Mouse (Mus musculus): Measurements from ENCODE around the gene Gm10642.
A peak's percentile ranks its signal among the peaks of the same experiment; 100 is the strongest.

Gene Gm10642

GRCm38 (mm10) chr9:70671772-70672579 lies 15.9 kb downstream of the Gm10642 start:
- DNase-seq (ENCODE audit: low spot score in 2 of 2): no peak

GRCm38 (mm10) chr9:70673656-70674055 lies 17.6 kb downstream of the Gm10642 start:
- DNase-seq (ENCODE audit: low spot score in 2 of 2): no peak

GRCm38 (mm10) chr9:70675117-70675516 lies 19.1 kb downstream of the Gm10642 start:
- DNase-seq (ENCODE audit: low spot score in 2 of 2): no peak

DNA sequence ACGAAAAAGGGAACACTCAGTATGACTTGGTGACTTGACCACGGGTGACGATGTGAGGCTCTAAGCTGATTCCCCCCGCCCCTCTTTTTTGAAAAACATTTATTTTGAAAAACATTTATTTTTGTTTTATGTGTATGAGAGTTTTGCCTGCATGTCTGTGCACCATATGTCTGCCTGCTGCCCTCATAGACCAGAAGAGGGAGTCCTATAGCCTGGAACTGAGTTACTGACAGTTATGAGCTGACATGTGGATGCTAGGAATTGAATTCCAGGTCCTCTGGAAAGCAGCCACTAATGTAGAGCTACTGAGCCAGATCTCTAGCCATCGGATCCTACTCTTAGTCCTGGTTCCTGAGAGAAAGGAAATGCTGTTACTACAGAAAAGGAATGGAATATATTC lies 19.9 kb downstream of the Gm10642 start:
- DNase-seq (ENCODE audit: low spot score in 2 of 2): no peak

DNA sequence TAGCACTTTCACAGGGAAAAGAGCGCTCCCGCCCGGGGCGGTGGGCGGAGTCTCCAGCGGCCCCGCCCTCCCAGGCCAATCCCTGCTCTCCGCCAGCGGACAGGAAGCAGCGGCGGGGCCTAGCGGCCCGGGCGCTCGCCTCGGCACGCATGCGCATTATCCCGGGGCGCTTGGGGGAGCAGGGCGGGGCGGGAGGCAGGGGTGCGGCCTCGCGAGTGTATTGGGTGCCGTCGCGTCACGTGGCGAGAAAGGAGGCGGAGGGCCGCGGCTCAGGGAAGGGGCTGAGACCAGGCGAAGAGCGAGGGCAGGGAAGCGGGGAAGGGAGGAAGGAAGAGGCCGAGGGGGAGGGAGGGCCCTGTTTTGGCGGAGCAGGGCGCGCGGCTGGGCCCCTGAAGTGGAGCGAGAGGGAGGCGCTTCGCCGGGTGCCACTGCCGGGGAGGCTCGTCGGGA lies 22.7 kb downstream of the Gm10642 start, which contains the start of gene Adam10:
TSS of gene Adam10 (plus strand) at position 316 of the 450 bp plus-strand sequence.
- DNase-seq (ENCODE audit: low spot score in 2 of 2): peak; percentile 96 to 98

DNA sequence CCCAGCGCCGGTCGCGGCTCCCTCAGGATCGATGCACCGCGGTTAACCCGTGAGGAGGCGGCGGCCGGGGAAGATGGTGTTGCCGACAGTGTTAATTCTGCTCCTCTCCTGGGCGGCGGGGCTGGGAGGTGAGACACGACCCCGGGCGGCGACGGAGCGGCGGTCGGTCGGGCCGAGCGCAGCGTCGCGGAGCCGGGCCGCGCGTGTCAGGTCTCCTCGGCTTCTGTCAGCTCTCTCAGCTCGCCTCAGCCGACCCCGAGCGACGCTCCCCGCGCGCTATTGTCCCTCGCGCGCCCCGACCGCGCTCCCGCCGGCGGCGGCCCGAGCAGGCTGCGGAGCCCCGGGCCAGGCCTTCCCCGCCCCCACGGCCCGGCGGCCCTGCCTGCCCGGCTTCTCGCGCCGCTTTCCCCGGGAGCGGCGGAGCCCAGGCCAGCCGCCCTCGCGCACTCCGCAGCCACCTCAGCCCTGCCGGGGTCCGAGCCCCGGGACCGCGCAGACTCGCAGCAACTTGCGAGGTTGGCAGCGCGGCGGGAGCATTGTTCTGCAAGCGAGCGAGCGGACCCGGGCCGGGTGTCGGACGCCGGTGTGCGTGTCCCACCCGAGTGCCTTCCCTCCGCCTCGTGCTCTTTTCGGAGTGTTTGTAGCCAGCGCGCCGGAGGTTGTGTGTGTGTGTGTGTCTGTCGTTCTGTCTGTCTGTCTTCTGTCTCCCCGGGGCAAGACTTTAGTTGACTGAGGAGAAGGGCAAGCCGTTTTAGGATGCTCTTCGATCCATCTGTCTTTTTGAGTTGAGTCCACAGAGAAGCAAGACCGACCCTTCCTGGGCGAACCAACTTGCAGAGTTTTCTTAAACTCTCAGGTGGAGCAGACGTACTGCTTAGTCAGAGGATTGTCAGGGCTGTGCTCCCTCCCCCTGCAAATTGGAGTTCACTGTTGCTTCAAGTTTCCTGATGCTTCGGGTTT lies 23.4 kb downstream of the Gm10642 start:
- DNase-seq (ENCODE audit: low spot score in 2 of 2): peak; percentile 29 to 49

GRCm38 (mm10) chr9:70682202-70682601 lies 26.2 kb downstream of the Gm10642 start:
- DNase-seq (ENCODE audit: low spot score in 2 of 2): no peak

DNA sequence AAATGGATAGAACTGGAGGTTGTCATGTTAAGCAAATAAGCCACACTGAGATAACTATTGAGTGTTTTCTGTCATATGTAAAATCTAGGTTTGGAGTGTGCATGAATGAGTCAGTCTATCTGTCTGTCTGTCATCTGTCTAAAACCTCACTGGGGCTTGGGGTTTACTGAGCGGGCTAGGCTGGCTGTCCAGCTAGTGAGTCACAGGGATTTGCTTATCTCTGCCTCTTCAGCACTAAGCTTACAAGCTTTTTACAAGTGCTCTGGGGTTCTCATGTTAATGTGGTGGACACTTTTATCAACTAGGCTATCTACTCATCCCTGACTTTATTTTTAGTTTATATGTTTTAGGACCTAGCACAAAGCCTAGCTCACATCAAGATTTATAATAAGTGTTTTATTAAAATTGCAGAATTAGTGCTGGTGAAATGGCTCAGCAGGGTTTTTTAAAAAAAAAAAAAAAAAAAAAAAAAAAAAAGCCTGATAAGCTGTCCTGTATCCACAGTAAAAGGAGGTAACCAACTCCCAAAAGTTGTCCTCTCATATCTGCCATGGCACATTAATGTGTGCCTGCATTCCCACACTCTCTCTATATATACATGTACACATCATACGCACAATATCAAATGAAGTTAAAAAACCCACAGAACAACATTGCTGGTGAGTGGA lies 32.4 kb downstream of the Gm10642 start:
- DNase-seq (ENCODE audit: low spot score in 2 of 2): no peak

- DNase-seq (ENCODE audit: low spot score in 2 of 2): no peak
Measured at GRCm38 (mm10) chr9:70689926-70690325, 33.9 kb downstream of the Gm10642 start.

DNA sequence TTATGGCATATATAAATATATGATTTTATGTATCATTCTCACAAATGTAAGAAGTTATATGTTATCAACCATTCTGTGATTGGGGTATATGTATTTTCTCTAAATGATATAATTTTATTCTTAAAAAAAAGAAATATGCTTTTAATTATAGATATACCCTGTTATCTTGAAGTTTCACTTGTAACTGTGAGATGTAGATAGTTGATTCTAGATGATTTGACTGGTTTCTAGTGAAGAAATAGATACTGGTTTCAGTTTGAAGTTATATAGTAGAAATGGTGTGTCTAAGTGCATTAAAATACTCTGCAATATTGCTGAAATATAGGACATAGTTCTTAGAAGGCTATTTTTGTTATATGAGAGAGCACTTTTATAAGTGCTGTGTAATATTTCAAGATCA lies 34.5 kb downstream of the Gm10642 start:
- no peak for DNase-seq (ENCODE audit: low spot score in 2 of 2)

GRCm38 (mm10) chr9:70691772-70692693 lies 36.0 kb downstream of the Gm10642 start:
- DNase-seq (ENCODE audit: low spot score in 2 of 2): no peak

GRCm38 (mm10) chr9:70695723-70696122 lies 39.7 kb downstream of the Gm10642 start:
- DNase-seq (ENCODE audit: low spot score in 2 of 2): no peak

DNA sequence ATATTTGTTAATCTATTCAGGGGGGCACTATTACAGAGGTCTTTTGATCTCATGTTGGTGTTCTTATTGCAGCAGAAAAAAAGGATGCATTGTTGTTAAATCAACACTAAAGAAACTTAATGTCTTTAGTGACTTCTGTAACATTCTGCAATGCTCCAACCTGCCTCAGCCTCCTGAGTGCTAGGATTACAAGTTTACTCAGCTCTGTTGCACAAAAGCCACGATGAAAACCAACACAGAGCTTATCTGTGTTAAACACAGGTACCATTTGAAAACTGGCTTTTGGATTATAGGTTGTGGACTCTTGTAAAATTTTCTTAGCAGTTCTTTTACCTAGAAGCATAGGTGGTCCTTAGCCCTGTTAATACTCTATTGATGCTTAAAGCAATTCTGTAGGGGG lies 42.0 kb downstream of the Gm10642 start:
- no peak for DNase-seq (ENCODE audit: low spot score in 2 of 2)

GRCm38 (mm10) chr9:70703597-70704203 lies 47.6 kb downstream of the Gm10642 start:
- no peak for DNase-seq (ENCODE audit: low spot score in 2 of 2)

GRCm38 (mm10) chr9:70706444-70706843 lies 50.4 kb downstream of the Gm10642 start:
- no peak for DNase-seq (ENCODE audit: low spot score in 2 of 2)

Measured in frontal cortex, postnatal 10 days (tissue).